Mouse (Mus musculus) granulocyte monocyte progenitor cell, adult 5-6 weeks (primary cell): Measurements from ENCODE around the gene Alox12. TPM values are rescaled to one million over a fixed set of nuclear protein-coding genes. Genes with fewer than 3 reads are reported as not detected.

Experiments
- ATAC-seq: replicated peaks from 2 replicates; pipeline ENCODE4 v1.8.0; 2016; ENCODE audit warnings: mild to moderate bottlenecking, moderate TSS enrichment, inconsistent platforms; ENCODE audit not compliant: poor library complexity, severe bottlenecking
- total RNA-seq, 2 experiments: library from RNA; stranded (forward) in 1 of 2; stranded (reverse) in 1 of 2; fragments of 200-712, 200-1000 nt in 1 of 2; fragments of >200 nt in 1 of 2; fragmentation: Nextera tagmentation in 1 of 2; gene quantifications; 2 replicates each; pipeline ENCODE4 v1.2.3; 2014 to 2017

The Alox12 gene
- not detected in 2 replicates for total RNA-seq (2014; fragmentation: Nextera tagmentation)
- total RNA-seq (2017), result not detected in 2 replicates

DNA sequence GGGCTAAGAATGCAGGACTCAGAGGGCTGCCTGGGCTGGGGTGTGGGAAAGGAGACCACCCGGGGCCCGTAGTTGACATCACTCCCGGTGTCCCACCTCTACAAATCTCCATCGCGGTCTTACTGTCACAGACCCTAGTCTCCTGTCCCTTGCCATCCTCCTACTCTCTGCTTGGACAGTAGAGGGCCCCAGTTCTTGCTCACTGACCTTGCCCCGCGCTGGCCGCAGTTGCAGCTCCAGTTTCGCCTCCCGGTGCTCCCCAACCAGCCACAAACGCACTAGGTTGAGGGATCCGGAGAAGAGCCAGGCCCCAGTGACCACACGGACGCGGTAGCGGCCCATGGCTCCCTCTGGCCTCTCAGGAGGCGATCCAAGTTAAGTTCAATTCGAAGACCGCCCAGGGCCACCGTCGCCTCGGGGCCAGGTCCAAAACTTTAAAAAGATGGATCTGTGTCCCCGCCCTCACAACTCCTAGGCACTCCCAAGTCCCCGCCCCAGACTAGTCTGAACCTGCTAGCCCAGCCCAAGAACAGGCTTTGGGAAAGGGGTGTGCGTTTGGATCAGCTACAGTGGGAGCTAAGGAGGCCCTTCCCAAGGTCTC lies at the start of gene Alox12:
Gene Alox12, minus strand, starts transcription at position 423 of the 601 bp plus-strand sequence.
- peak; percentile 42 for ATAC-seq

DNA sequence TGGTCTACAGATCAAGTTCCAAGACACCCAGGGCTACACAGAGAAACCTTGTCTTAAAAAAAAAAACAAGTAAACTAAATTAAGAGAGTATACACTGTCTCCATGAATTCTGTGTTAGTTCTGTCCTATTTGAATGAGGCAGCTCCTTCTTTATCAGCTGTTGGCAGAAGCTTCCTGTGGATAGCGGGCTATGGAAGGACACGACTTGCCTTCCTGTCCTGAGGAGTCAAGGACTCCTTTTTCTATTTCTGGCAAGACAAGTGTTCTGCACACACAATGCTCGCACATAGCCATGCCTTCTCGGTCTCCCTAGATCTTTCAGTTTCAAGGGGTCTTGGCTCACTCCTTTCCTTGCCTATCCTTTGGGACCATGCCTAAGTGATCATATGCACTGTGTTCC lies 47.1 kb upstream of the Alox12 start:
- ATAC-seq, result no peak

DNA sequence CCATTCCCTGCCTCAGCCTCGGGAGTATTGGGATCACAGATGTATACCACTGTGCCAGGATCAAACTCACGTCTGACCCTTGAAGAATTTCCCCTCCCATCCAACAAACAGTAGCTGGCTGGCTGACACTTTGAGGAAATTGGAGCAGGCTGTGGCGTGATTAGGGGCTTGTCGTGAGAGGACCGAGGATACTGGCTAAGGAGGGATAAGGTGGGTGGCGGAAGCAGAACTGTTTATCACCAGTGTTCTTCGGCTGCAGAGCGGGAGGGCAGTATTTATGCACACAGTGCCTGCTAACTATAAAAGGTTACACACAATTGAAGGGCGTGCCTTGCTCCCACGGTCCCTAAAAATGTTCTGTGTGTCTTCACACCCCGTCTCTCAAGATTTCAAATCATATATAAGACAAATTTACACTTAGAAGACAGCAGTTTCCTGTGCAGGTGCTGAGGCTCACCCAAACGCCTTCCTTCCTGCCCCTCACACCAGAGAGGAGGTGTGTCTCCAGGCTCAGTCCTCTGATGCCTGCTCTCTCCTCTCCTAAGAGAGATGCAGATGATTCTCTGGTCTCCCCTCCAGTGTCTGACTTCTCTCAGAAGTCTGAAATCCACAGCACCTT lies 42.8 kb upstream of the Alox12 start:
- ATAC-seq, result 0 out of 2 replicates have a peak, but pooled peaks have one; percentile 14

DNA sequence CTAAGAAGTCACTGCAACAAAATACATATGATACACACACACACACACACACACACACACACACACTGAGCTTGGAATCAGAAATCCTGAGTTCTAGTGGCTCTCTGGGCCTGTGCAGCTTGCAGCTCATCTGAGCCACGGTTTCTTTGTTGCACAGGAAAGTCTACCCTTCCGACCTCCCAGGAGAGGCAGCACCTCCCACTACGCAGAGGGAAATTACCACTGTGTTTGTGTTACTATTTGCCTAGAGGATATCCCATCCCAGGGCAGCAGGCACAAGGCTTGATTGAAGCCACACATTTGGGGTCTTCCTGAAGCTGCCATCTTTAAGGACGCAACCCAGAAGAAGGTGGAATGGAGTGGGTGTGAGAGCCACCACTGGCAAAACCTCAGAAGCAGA lies 42.3 kb upstream of the Alox12 start:
- ATAC-seq, result 0 out of 2 replicates have a peak, but pooled peaks have one; percentile 2

DNA sequence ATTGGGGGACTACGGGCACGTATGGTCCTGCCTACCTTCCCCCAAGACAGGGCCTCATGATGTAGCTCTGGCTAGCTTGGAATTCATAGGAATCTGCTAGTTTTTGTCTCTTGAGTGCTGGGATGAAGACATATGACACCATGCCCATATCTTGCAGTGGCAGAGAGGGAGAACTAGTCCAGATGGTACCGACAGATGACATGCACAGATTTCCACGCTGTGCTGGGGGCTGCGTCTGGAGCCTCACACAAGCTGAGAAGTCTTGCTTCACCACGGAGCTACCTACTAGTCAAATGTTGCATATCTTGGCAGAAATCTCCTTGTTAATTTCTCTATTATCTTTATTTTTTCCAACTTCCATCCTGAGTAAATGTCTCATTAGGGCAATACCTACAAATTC lies 38.7 kb upstream of the Alox12 start:
- no peak for ATAC-seq

DNA sequence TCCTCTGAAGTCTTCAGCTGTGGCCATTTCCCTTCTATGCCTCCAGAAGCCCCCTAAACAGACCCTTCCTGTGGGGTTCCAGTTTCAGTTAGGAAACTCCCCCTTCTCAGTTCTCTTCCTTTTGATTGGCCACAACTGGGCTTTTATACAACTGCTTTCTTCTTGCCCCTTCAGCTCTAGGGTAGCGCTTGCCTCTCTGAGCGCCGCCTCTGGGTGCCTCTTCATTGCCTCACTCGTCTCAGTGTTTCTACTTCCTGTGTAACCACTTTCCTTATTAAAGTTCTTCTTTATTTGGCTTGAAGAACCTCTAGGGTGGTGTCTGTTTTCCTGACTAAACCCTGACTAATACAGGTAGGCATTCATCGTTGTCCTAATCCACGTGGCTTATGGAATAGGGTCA lies 36.1 kb upstream of the Alox12 start:
- peak; percentile 53 for ATAC-seq

DNA sequence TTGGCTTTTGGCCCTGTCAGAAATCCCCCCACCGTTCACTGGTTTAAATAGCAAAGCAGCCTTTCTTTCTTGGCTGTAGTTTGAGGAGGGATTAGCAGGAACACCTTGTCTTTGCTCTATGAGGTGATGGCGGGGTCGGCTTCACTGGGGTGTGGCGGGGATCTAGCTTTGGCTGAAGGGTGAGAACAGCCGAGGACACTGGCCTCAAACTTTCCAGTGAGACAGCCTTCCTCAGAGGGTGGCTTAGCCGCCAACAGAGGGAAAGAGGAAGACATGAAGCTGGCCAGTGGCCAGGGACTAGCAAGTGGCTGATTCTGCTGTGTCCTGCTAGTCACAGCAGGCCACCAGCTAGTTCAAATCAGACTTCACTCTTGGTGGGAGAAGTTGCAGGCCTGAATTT lies 34.1 kb upstream of the Alox12 start:
- ATAC-seq, result peak; percentile 50

DNA sequence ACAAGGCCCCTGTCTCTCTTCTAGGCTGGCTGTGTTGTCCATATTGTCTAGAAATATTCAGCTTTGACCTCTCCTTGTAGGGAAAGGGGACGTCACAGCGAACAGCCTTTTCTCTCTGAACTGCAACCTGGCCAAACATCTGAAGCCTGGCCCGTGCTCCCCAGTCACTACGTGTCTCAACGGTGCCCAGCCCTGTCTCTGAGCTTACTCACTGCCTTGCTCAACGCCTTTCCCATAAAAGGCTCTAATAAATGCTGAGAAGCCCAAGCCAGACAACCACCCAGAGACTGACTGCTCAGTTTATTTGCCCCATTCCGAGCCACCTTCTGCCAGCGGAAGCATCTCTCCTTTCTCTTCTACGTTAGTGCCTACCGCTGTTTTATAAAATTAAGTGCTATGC lies 32.9 kb upstream of the Alox12 start:
- ATAC-seq, result no peak

DNA sequence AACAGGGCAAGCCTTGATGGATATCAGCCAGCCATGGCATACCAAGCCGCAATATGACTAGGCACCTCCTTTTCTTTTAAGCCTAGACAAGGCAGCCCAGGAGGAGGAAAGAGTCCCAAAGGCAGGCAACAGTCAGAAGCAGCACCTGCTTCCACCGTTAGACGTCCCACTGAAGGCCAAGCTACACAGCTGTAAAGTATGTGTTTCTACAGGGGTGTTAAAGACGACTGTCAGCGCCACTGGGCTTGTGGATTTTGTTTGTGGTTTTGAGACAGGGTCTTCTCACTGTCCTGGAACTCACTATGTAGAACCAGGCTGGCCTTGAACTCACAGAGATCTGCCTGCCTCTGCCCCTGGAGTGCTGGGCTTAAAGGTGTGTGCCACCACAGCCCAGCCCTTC lies 30.5 kb upstream of the Alox12 start:
- ATAC-seq, result no peak

DNA sequence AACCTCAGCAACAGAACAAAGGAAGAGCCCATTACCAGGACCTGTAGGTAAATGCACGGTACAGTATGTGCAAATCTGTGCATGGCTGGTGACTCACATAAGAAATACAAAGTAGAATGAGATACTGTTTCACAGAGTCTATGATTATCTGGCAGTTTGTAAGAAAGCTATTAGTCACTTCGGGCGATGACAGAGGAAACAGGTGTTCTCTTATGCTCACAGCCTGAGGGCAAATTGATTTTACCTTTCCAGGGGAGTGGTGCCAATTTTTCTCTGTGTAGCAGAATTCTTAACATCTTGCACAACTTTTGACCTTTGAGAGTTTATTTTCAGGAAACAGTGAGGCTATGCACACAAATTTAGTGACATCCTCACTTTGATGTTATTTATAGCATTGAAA lies 29.6 kb upstream of the Alox12 start:
- ATAC-seq, result no peak

DNA sequence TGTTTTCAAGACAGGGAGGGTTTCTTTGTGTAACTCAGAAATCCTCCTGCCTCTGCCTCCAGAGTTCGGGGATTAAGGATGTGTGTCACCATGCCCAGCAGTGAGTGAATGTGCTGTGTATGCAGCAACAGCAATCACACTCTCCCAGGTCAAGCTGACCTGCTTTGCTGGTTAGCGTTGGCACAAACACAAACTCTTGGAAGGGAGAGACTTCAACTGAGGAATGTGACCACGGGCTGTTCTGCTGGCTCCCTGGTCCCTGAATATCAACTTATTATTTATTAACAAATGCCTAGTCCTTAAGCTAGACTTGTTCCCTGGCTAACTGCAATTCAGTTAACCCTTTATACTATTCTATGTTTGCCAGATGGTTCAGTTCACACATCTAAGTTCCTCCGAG lies 28.5 kb upstream of the Alox12 start:
- no peak for ATAC-seq

DNA sequence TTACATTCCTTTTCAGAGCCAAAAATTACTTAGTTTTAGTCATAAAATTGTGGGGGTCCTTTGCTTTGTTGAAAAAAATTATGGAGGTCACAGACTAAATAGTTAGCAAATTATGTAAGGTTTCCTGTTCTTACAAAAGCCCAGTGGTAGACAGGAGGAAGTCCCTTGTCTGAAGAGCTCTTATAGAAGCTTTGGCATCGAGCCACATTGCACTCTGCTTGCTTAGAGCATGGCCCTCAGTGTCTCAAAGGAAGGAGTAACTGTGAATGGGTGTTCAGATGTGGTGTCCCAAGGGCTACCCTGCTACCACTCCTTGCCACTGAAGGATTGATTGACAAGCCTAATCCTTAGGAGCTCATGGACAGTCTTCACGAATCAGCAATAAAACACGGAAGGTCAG lies 25.3 kb upstream of the Alox12 start:
- ATAC-seq, result peak; percentile 95

DNA sequence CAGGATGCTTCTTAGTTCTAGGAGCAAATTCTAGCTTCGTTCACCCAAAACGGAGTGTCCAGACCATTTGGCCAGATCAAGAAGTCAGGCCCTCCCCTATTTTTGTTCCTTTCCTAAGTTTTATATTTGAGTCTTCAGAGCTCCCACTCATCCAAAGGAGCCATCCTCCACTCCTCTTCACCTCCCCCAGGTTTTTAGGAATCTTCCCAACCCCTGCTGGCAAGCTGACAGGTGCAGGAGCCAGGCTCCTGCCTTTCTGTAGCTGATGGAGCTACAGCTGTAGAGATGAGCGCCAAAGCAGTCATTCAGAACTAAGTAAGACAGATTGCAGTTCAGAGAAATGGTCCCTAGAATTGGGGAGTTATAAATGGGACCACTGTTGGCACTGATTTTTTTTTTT lies 23.8 kb upstream of the Alox12 start:
- ATAC-seq, result no peak

DNA sequence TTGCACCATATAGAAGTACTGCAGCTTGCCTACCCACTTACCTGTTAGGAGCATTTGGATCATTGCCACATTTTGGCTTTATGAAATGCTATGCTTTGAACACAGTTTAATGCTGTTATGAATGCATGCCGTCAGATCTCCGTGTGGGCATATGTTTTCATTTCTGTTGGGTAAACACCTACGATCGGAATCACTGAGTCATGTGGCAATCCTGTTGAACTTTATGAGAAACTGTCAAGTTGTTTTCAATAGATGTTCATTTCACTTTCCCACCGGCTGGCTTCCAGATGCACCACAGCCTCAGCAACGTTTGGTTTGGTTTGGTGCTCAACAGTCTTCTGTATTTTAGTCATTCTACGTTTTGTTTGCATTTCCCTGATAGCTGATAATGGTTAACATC lies 16.5 kb upstream of the Alox12 start:
- no peak for ATAC-seq

DNA sequence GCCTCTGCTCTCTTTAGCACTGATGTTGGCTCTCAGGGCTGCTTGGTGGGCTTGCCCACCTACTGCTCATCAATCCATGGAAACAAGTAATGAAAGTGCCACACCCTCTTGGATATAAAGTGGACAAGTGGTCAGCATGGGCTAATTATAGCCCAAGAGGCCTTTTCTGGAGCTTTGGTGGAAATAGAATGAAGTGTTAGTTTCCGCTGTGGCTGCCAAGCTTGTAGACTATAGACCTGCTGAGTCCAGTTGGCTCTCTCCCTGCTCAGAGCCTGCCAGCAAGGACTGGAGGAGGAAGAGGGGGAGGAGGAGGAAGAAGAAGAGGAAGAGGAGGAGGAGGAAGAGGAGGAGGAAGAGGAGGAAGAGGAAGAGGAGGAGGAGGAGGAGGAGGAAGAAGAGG lies 11.3 kb upstream of the Alox12 start:
- ATAC-seq, result no peak

DNA sequence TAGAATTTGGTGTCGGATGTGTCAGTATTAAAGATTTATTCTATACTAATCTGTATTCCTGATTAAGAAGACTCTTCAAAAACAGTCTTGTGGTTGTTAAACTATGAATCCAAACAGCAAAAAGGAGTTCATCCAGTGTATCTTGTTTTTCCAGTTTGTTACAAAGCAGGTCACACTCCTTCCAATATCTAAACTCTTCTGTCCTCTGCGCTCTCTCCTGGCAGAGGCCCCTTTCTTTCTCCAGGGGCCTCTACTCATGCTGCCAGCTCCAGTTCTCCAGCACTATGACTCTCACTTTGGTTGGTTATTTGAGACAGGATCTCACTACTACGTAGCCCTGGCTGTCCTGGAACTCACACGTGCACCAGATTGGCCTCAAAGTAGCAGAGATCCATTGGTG lies 10.7 kb upstream of the Alox12 start:
- no peak for ATAC-seq

DNA sequence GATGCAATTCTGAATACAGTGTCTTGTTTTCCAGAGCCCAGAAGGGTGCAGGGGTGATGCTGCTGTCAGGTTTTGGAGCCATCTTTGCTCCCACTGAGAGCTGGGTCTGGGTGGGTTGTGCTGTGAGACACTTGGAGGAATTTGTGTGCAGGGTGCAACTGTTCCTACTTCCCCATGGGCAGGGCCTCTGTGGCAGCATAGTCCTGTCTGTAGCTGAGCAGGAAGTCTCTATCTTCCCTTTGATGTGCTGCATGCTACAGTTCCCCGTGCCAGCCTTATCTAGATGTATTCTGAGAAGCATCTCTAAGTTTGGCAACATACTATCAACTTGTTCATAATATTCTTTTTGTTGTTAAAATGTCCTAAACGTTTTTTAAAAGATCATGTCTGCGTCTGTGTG lies 10.1 kb upstream of the Alox12 start:
- ATAC-seq, result peak; percentile 33

DNA sequence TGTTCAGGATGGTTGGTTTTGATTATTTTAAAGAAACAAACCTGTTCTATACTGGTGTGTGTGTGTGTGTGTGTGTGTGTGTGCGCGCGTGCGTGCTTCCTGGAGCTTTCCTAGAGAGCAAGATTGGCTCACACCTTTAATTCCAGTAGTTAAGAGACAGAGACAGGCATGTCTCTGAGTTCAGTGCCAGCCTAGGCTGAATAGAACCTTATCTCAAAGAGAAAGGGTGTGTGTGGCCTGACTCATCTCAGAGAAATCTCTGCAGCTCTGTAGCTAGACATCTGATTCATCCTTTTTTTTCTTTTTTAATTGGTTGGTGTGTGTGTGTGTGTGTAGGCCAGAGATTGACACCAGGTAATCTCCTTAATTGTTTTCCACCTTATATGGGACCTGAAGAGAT lies 3.9 kb upstream of the Alox12 start:
- no peak for ATAC-seq

DNA sequence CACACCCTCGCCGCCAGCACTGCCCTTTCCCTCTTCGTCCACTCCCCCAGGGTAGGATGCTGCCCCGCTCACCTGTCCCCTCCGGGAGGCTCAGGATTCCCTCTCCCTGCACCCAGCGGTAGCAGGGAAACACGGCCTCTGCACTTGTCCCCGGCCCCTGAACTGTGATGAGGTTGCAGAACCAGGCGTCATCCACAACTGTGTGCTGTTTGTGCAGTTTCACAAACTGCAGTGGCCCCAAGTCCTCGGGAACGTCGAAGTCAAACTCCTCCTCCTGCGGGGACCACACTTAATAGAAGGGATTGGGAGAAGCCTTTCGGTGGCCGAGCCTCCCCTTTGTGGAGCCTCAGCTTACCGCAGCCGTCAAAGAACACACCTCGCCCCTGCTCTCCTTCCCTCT lies 816 bp downstream of the Alox12 start:
- peak; percentile 43 for ATAC-seq

DNA sequence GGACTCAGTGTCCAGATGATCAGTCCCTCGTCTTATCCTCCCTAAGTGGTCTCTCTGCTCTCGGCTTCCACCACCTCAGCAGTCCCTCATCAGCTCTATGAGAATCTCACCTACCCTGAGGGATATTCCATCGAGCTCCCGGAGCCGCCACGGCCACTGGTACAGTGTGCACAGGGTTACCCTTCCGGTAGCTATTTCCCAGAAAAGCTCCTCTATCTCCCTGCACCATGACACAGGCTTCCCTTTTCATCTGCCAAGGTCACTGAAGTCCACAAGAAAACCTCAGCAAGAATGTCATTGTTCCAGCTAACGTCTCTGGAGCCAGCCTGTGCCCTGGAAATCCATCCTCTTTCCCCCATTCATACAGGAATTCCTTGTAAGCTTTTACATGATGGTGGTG lies 3.3 kb downstream of the Alox12 start:
- no peak for ATAC-seq

DNA sequence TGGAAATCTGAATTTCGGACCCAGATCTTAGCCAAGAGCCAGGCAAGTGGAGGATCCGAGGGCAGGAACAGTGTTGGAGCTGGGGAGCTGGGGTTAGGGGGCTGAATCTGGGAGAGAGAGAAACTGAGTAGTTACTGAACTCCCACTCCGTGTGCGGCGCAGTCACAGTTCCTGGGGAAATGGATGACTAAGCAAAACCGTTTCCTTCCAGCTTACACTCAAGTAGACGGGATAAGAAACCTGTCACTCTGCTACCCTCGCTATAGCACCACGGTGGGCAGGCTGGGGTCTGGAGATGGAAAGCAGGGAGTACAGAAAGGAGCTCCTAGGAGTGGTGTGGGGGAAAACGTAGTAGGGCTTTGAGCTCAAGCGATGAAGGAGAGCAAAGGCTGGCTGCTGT lies 5.0 kb downstream of the Alox12 start:
- ATAC-seq, result no peak

DNA sequence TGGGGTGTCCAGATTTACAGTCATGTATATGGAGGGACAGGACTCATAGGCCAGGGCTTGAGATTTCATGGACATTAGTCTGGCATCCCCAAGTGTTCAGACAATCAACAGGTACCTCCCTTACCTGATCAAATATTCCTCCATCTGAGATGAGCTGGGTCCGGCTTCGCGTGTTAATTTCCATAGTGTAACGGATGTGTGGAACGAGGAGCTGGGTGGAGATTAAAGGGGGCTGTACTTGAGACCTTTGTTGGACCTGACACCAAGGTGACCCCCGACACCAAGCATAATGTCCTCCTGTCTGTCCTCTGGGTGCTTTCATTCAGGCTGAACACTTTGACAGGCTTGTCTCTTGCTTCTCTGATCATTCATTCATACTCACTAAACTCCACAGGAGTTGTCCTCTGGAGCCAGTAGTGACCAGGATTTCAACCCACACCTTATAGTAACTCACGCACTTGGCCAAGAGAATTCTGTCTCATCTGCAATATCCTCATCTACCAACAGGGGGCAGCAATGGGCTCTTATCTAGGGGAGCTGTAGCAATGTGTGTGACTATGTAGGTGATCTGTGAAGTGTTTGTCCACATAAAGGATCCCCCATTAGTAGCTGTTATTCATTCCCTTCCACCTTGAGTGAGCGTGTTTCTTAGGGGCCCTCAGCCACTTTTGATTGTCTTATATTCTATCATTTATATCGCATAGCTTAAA lies 7.9 kb downstream of the Alox12 start:
- peak; percentile 71 for ATAC-seq
